23 mouse cellular contexts compared by ENCODE assay signal in the genomic region with DNA sequence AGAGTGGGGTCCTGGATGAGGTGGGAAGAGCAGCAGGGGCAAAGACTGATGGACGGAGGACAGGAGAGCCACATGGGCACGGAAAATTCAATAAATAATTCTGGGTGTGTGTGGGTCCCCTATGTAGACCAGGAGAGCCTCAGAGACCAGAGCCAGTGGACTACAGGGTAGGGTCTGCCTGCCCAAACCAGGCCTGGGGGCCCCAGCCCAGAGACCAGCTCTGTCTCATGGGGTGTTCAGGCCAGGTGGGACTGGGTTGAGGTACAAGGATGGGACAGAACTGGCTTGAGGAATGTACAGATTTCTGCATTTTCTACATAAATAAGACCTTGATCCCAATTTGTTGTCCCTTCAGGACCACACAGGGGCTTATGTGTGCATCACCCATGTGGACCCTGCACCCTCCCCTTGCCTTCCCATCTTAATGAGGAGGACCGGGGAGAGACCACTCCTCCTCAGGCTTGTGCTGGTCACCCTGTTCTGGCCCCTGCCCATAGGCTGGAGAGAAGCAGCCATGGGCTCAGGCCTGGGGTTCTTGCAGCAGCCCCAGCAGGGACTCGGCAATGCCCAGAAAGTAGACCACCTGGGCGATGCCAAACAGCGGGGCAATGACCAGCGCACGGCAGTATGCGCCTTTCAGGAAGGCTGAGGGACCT. TPM values are rescaled to one million over a fixed set of nuclear protein-coding genes. Genes with fewer than 3 reads are reported as not detected.
DNase-seq lines count a peak whose midpoint lies in the region; ATAC-seq and TF ChIP-seq lines count a peak whose summit lies in the region.
"Had no signal": no experiment of that assay in that cellular context is flagged by ENCODE, and none has a peak within 500 bp of the region (broad histone marks: within the 10 kb centered on the region; RNA-seq: fewer than 3 reads in every experiment).

No protein-coding gene starts in this region.

- ATAC-seq in forebrain, embryonic 11.5 days (replicated peaks; ENCODE audit: low FRiP score): no peak
- ATAC-seq in forebrain, embryonic 16.5 days: no peak
- no peak for ATAC-seq in heart, postnatal 0 days (ENCODE audit: insufficient read depth, low read depth)
- ATAC-seq: forebrain, embryonic 14.5 days; liver, embryonic 12.5 days had no signal

- no peak for TF ChIP-seq CTCF in heart, postnatal 0 days (IDR thresholded peaks at IDR 0.05; ENCODE audit: low read depth)

- no peaks in the 10 kb centered on the region for H3K27me3 ChIP-seq in forebrain, embryonic 11.5 days (ENCODE audit: control insufficient read depth, insufficient read depth, low read length)
- H3K27me3 ChIP-seq in forebrain, embryonic 16.5 days (replicated peaks; ENCODE audit: control insufficient read depth, insufficient read depth, low read length): no peaks in the 10 kb centered on the region
- no peaks in the 10 kb centered on the region for H3K27me3 ChIP-seq in heart, postnatal 0 days (ENCODE audit: control insufficient read depth, insufficient read depth, low read length)
- H3K27me3 ChIP-seq: embryonic facial prominence, embryonic 12.5 days; neural tube, embryonic 12.5 days had no signal

- H3K36me3 ChIP-seq in forebrain, embryonic 11.5 days (ENCODE audit: control insufficient read depth, insufficient read depth, low read length): peaks cover 3% of the 10 kb centered on the region; the same call in 1 of the 2 replicates
- peaks cover 11% of the 10 kb centered on the region for H3K36me3 ChIP-seq in forebrain, embryonic 16.5 days (ENCODE audit: control insufficient read depth, insufficient read depth)
- H3K36me3 ChIP-seq in heart, postnatal 0 days (replicated peaks; ENCODE audit: control insufficient read depth, insufficient read depth, low read length): peaks cover 20% of the 10 kb centered on the region

- DNase-seq in forebrain, embryonic 11.5 days (ENCODE audit: low spot score): peak; percentile 49
- no peak for DNase-seq in heart, postnatal 0 days (ENCODE audit: low spot score)
- DNase-seq in heart, postnatal 14 days: no peak
- DNase-seq in thymus, postnatal 4 days: peak; percentile 6
- DNase-seq in thymus, postnatal 25 days: no peak
- DNase-seq in spleen, postnatal 36 days (ENCODE audit: low spot score in 2 of 2): no peak
- DNase-seq: B cell, adult 2 months; gastrocnemius, postnatal 25 days; kidney, postnatal 36 days; left cerebral cortex, postnatal 4 days; lung, embryonic 14.5 days; lung, postnatal 36 days; right cerebral cortex, adult 18-20 months had no signal

- no peak overlapping the region for H3K27ac ChIP-seq in forebrain, embryonic 11.5 days (ENCODE audit: low read depth, low read length)
- no peak overlapping the region for H3K27ac ChIP-seq in forebrain, embryonic 16.5 days (ENCODE audit: low read length)
- no peak overlapping the region for H3K27ac ChIP-seq in heart, postnatal 0 days (ENCODE audit: low read depth)
- H3K27ac ChIP-seq: hindbrain, embryonic 14.5 days; liver, embryonic 12.5 days had no signal

- TF ChIP-seq EP300 in heart, postnatal 0 days (IDR thresholded peaks at IDR 0.05; ENCODE audit: low read depth): no peak

- peaks cover 17% of the 10 kb centered on the region for H3K4me1 ChIP-seq in forebrain, embryonic 11.5 days (replicated peaks; ENCODE audit: control insufficient read depth, insufficient read depth, low read length)
- peaks cover 39% of the 10 kb centered on the region for H3K4me1 ChIP-seq in forebrain, embryonic 16.5 days (replicated peaks; ENCODE audit: control insufficient read depth, insufficient read depth, low read length)
- peaks cover 21% of the 10 kb centered on the region for H3K4me1 ChIP-seq in heart, postnatal 0 days (ENCODE audit: control insufficient read depth, insufficient read depth)

- H3K9me3 ChIP-seq in forebrain, embryonic 11.5 days (ENCODE audit: control insufficient read depth, low read length): no peaks in the 10 kb centered on the region
- no peaks in the 10 kb centered on the region for H3K9me3 ChIP-seq in forebrain, embryonic 16.5 days (ENCODE audit: control insufficient read depth, low read length)
- no peaks in the 10 kb centered on the region for H3K9me3 ChIP-seq in heart, postnatal 0 days (replicated peaks; ENCODE audit: control insufficient read depth, low read length)
- H3K9me3 ChIP-seq: embryonic facial prominence, embryonic 12.5 days; liver, embryonic 12.5 days; neural tube, embryonic 12.5 days had no signal

- intact Hi-C loops in heart, postnatal 14 days (cut with DNase I): no loop called here

- no peak overlapping the region for H3K4me3 ChIP-seq in forebrain, embryonic 11.5 days (ENCODE audit: low read depth, low read length)
- no peak overlapping the region for H3K4me3 ChIP-seq in forebrain, embryonic 16.5 days (replicated peaks; ENCODE audit: low read length)
- no peak overlapping the region for H3K4me3 ChIP-seq in heart, postnatal 0 days (ENCODE audit: low read depth, low read length)
- H3K4me3 ChIP-seq: embryonic facial prominence, embryonic 12.5 days; erythroblast, embryonic 14.5 days; left cerebral cortex, adult 2 months; liver, embryonic 12.5 days; neural tube, embryonic 12.5 days had no signal

- WGBS in forebrain, embryonic 11.5 days: 94% methylated on average over 9 of the region's 9 CpGs
- 93% methylated on average over 9 of the region's 9 CpGs for WGBS in forebrain, embryonic 16.5 days
- 86% methylated on average over 9 of the region's 9 CpGs for WGBS in heart, postnatal 0 days

- no peak overlapping the region for H3K4me2 ChIP-seq in forebrain, embryonic 11.5 days (ENCODE audit: low read depth, low read length, severe bottlenecking)
- no peak overlapping the region for H3K4me2 ChIP-seq in forebrain, embryonic 16.5 days (ENCODE audit: low read length)
- no peak overlapping the region for H3K4me2 ChIP-seq in heart, postnatal 0 days (ENCODE audit: low read depth, low read length)
- H3K4me2 ChIP-seq: liver, embryonic 12.5 days; lung, embryonic 14.5 days had no signal

- no peak overlapping the region for H3K9ac ChIP-seq in forebrain, embryonic 11.5 days (ENCODE audit: low read length)
- no peak overlapping the region for H3K9ac ChIP-seq in forebrain, embryonic 16.5 days (replicated peaks; ENCODE audit: low read depth, low read length)
- peak overlapping the region; percentile 9; the same call in 1 of the 2 replicates for H3K9ac ChIP-seq in heart, postnatal 0 days (replicated peaks; ENCODE audit: low read depth, low read length)
- H3K9ac ChIP-seq: embryonic facial prominence, embryonic 12.5 days; hindbrain, embryonic 14.5 days; liver, embryonic 12.5 days; lung, embryonic 14.5 days had no signal

RNA-seq across cellular contexts. Expression of a gene that starts 1.4 kb away (rescaled TPM):
- polyA plus RNA-seq in forebrain, embryonic 11.5 days (2014; fragmentation: Nextera tagmentation; extraction: Ambion mirVana): 4.1 and 5.4 TPM in 2 replicates
- polyA plus RNA-seq in forebrain, embryonic 16.5 days (2015; fragmentation: Nextera tagmentation; extraction: Ambion mirVana): 52.4 and 70.3 TPM in 2 replicates
- 0.27 and 3.2 TPM in 2 replicates for total RNA-seq in heart, postnatal 0 days (2014; rRNA removed; ENCODE audit: low replicate concordance)
- 1.7 and 1.8 TPM in 2 replicates for polyA plus RNA-seq in heart, postnatal 0 days (2015; fragmentation: Nextera tagmentation; extraction: Ambion mirVana)
- 1 to 10 TPM; 1.5 to 1.7 TPM for total RNA-seq in heart, postnatal 14 days (2021)
- total RNA-seq: megakaryocyte-erythroid progenitor cell, adult 5-6 weeks; monocyte, adult 5-6 weeks had no signal
- polyA plus RNA-seq: erythroblast, embryonic 14.5 days; lung, embryonic 14.5 days had no signal

RNA-seq across cellular contexts. Expression of a gene that starts 7.0 kb away (rescaled TPM):
- polyA plus RNA-seq in forebrain, embryonic 11.5 days (2014; fragmentation: Nextera tagmentation; extraction: Ambion mirVana): 43.2 and 46.0 TPM in 2 replicates
- polyA plus RNA-seq in forebrain, embryonic 16.5 days (2015; fragmentation: Nextera tagmentation; extraction: Ambion mirVana): 88.4 and 111 TPM in 2 replicates
- total RNA-seq in heart, postnatal 0 days (2014; rRNA removed; ENCODE audit: low replicate concordance): 9.7 and 17.7 TPM in 2 replicates
- polyA plus RNA-seq in heart, postnatal 0 days (2015; fragmentation: Nextera tagmentation; extraction: Ambion mirVana): 11.8 and 13.1 TPM in 2 replicates
- total RNA-seq in heart, postnatal 14 days (2021): 10 to 100 TPM; 65.5 to 67.6 TPM

RNA-seq across cellular contexts. Expression of a gene that starts 13.1 kb away (rescaled TPM):
- polyA plus RNA-seq in forebrain, embryonic 11.5 days (2014; fragmentation: Nextera tagmentation; extraction: Ambion mirVana): 22.3 TPM in 2 replicates
- 7.9 and 9.9 TPM in 2 replicates for polyA plus RNA-seq in forebrain, embryonic 16.5 days (2015; fragmentation: Nextera tagmentation; extraction: Ambion mirVana)
- 0.15 and 2.0 TPM in 2 replicates for total RNA-seq in heart, postnatal 0 days (2014; rRNA removed; ENCODE audit: low replicate concordance)
- 1.7 and 2.3 TPM in 2 replicates for polyA plus RNA-seq in heart, postnatal 0 days (2015; fragmentation: Nextera tagmentation; extraction: Ambion mirVana)
- total RNA-seq in heart, postnatal 14 days (2021): 1 to 10 TPM; 1.1 to 1.2 TPM

RNA-seq across cellular contexts. Expression of a gene that starts 16.5 kb away (rescaled TPM):
- 935 and 968 TPM in 2 replicates for polyA plus RNA-seq in forebrain, embryonic 11.5 days (2014; fragmentation: Nextera tagmentation; extraction: Ambion mirVana)
- polyA plus RNA-seq in forebrain, embryonic 16.5 days (2015; fragmentation: Nextera tagmentation; extraction: Ambion mirVana): 684 and 749 TPM in 2 replicates
- total RNA-seq in heart, postnatal 0 days (2014; rRNA removed; ENCODE audit: low replicate concordance): 302 and 309 TPM in 2 replicates
- polyA plus RNA-seq in heart, postnatal 0 days (2015; fragmentation: Nextera tagmentation; extraction: Ambion mirVana): 880 and 926 TPM in 2 replicates
- total RNA-seq in heart, postnatal 14 days (2021): 100 to 1,000 TPM; 876 to 946 TPM

RNA-seq across cellular contexts. Expression of a gene that starts 16.8 kb away (rescaled TPM):
- 42.9 and 46.6 TPM in 2 replicates for polyA plus RNA-seq in forebrain, embryonic 11.5 days (2014; fragmentation: Nextera tagmentation; extraction: Ambion mirVana)
- polyA plus RNA-seq in forebrain, embryonic 16.5 days (2015; fragmentation: Nextera tagmentation; extraction: Ambion mirVana): 56.4 and 65.9 TPM in 2 replicates
- total RNA-seq in heart, postnatal 0 days (2014; rRNA removed; ENCODE audit: low replicate concordance): 29.4 and 32.7 TPM in 2 replicates
- polyA plus RNA-seq in heart, postnatal 0 days (2015; fragmentation: Nextera tagmentation; extraction: Ambion mirVana): 19.9 and 24.2 TPM in 2 replicates
- 10 to 100 TPM; 12.5 to 13.3 TPM for total RNA-seq in heart, postnatal 14 days (2021)

Comparison
In these comparisons a context has a peak if more than half of its experiments do, and no peak if none do; other contexts are left out.
1. DNase-seq: peak in forebrain, embryonic 11.5 days (single experiment) and thymus, postnatal 4 days (single experiment); none in heart, postnatal 0 days (single experiment), heart, postnatal 14 days (0 of 2), thymus, postnatal 25 days (single experiment) and spleen, postnatal 36 days (0 of 2).